Mouse (Mus musculus) gastrocnemius, postnatal 36 days (tissue): Measurements from ENCODE around the gene Tmprss12. TPM values are rescaled to one million over a fixed set of nuclear protein-coding genes. Genes with fewer than 3 reads are reported as not detected.
"Not testable (repeated sequence)": the region's sequence is repeated elsewhere in the genome, so short reads cannot be mapped to it uniquely, and the experiment has no call there.

ENCODE experiments used
- DNase-seq, 2 experiments: peaks; one replicate each; pipeline ENCODE4 v3.0.0; 2022
- intact Hi-C: fragments of 180-260 bp; cut with DNase I; formaldehyde crosslinking; loops from one replicate; pipeline ENCODE4 v1.15.1; 2025
- long read RNA-seq, 2 experiments: library from polyadenylated mRNA; stranded (forward); transcript quantifications; one replicate each; pipeline ENCODE4 v2.0.0; 2021
- total RNA-seq, 2 experiments: library from RNA; stranded (reverse); gene quantifications; 2 replicates each; pipeline ENCODE4 v1.2.3; 2021

Gene Tmprss12
- not detected for total RNA-seq
- long read RNA-seq, experiment 1: 0 reads
- long read RNA-seq, experiment 2: 0 reads

GRCm38 (mm10) chr15:100280626-100281025, at the start of gene Tmprss12:
Gene Tmprss12, plus strand, starts transcription at chr15:100280837.
- intact Hi-C loops: no loop called here
- no peak for DNase-seq

GRCm38 (mm10) chr15:100231616-100232525, 48.8 kb upstream of the Tmprss12 start:
- intact Hi-C loops: no loop called here
- no peak for DNase-seq

GRCm38 (mm10) chr15:100235208-100235965, 45.2 kb upstream of the Tmprss12 start:
- no peak for DNase-seq
- intact Hi-C loops: no loop called here

GRCm38 (mm10) chr15:100236952-100237351, 43.7 kb upstream of the Tmprss12 start:
- no peak for DNase-seq
- intact Hi-C loops: no loop called here

GRCm38 (mm10) chr15:100241780-100242179, 38.9 kb upstream of the Tmprss12 start:
- intact Hi-C loops: no loop called here
- no peak for DNase-seq

- no peak for DNase-seq
- intact Hi-C loops: no loop called here
Observed at GRCm38 (mm10) chr15:100245951-100246350, 34.7 kb upstream of the Tmprss12 start.

GRCm38 (mm10) chr15:100247296-100247695, 33.3 kb upstream of the Tmprss12 start:
- intact Hi-C loops: no loop called here
- no peak for DNase-seq

- no peak for DNase-seq
- intact Hi-C loops: no loop called here
Observed at GRCm38 (mm10) chr15:100248665-100249433, 31.8 kb upstream of the Tmprss12 start.

GRCm38 (mm10) chr15:100251153-100251780, 29.4 kb upstream of the Tmprss12 start:
- DNase-seq: no peak
- intact Hi-C loops: loop anchor here (10.0 kb wide), 1 partner anchor 1486 kb away; the partner anchor contains the start of gene Arf3

- DNase-seq: no peak
- intact Hi-C loops: loop anchor here (10.0 kb wide), 1 partner anchor 1492 kb away; the partner anchor contains the start of gene Arf3
Observed at GRCm38 (mm10) chr15:100256386-100256785, 24.3 kb upstream of the Tmprss12 start.

- no peak for DNase-seq
- intact Hi-C loops: loop anchor here (10.0 kb wide), 1 partner anchor 1493 kb away; the partner anchor contains the start of gene Arf3
Observed at GRCm38 (mm10) chr15:100257305-100257704, 23.3 kb upstream of the Tmprss12 start.

- intact Hi-C loops: loop anchor here (10.0 kb wide), 1 partner anchor 1494 kb away; the partner anchor contains the start of gene Arf3
Observed at GRCm38 (mm10) chr15:100258646-100259425, 21.8 kb upstream of the Tmprss12 start.

GRCm38 (mm10) chr15:100260351-100260750, 20.3 kb upstream of the Tmprss12 start:
- DNase-seq: not testable (repeated sequence)

More at GRCm38 (mm10) chr15:100258646-100259425, 21.8 kb upstream of the Tmprss12 start:
- no peak for DNase-seq

GRCm38 (mm10) chr15:100263246-100263905, 17.3 kb upstream of the Tmprss12 start:
- no peak for DNase-seq
- intact Hi-C loops: loop anchor here (10.0 kb wide), 1 partner anchor 191 kb away; no protein-coding TSS in a partner anchor

More at GRCm38 (mm10) chr15:100260351-100260750, 20.3 kb upstream of the Tmprss12 start:
- intact Hi-C loops: loop anchor here (10.0 kb wide), 1 partner anchor 194 kb away; no protein-coding TSS in a partner anchor

- intact Hi-C loops: loop anchor here (5.0 to 10.0 kb wide), 3 partner anchors 52 to 189 kb away; no protein-coding TSS in a partner anchor
Observed at GRCm38 (mm10) chr15:100265586-100266325, 14.9 kb upstream of the Tmprss12 start.

GRCm38 (mm10) chr15:100268916-100269315, 11.7 kb upstream of the Tmprss12 start:
- intact Hi-C loops: loop anchor here (5.0 to 10.0 kb wide), 3 partner anchors 48 to 186 kb away; no protein-coding TSS in a partner anchor
- no peak for DNase-seq

More at GRCm38 (mm10) chr15:100265586-100266325, 14.9 kb upstream of the Tmprss12 start:
- DNase-seq: no peak

GRCm38 (mm10) chr15:100269776-100270175, 10.9 kb upstream of the Tmprss12 start:
- intact Hi-C loops: loop anchor here (5.0 to 10.0 kb wide), 3 partner anchors 48 to 185 kb away; no protein-coding TSS in a partner anchor

More at GRCm38 (mm10) chr15:100269776-100270175, 10.9 kb upstream of the Tmprss12 start:
- no peak for DNase-seq
